Mouse (Mus musculus) heart, postnatal 36 days (tissue): ENCODE data around the gene Aspscr1. TPM values are rescaled to one million over a fixed set of nuclear protein-coding genes. Genes with fewer than 3 reads are reported as not detected.

Experiments
- DNase-seq, 2 experiments: peaks; one replicate each; pipeline ENCODE4 v3.0.0; 2021 to 2022
- intact Hi-C: fragments of 180-260 bp; cut with DNase I; formaldehyde crosslinking; loops from one replicate; pipeline ENCODE4 v1.15.1; 2025
- total RNA-seq, 2 experiments: library from RNA; stranded (reverse); gene quantifications; 2 replicates each; pipeline ENCODE4 v1.2.3; 2021

Gene Aspscr1
- total RNA-seq, 2 experiments from 2014 or later: 42.2 to 43.0 TPM

- intact Hi-C loops: loop anchor here (5.0 kb wide), 3 partner anchors 128 to 218 kb away; partner anchors contain the start of genes Arhgdia and Slc25a10
- DNase-seq: no peak
Observed at GRCm38 (mm10) chr11:120710672-120711071, 37.9 kb downstream of the Aspscr1 start.

DNA sequence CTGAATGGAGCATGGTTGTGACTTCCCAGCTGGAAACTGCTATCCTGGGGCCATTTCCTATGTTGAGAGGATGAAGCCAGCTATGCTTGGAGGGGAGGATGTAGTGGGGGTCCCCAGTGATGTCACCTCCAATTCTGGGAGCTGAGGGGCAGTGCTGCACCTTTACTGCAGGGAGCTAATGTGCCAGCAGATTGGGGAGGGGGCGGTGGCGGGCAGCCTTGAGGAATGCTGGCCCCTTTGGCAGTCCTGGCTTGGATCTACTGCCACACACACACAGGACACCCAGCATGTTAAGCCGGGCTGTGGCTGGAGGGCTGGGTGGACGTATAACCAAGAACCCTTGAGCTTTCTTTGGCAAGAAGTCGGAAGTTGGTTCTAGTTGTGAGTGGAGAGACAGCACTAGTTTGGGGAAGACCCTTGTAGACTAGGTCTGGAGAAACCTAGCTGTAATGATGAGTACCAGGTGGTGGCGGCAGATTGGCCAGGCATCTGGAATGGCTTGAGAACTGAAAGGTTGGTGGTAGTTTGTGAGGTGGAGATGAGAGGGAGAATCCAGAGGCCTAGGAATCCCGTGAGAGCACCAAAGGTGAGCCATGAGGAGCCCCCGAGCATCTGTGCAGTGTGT is 39.3 kb downstream of the Aspscr1 start:
- intact Hi-C loops: loop anchor here (1.0 to 5.0 kb wide), 5 partner anchors 53 to 220 kb away; partner anchors contain the start of genes Arhgdia and Slc25a10
- no peak for DNase-seq

DNA sequence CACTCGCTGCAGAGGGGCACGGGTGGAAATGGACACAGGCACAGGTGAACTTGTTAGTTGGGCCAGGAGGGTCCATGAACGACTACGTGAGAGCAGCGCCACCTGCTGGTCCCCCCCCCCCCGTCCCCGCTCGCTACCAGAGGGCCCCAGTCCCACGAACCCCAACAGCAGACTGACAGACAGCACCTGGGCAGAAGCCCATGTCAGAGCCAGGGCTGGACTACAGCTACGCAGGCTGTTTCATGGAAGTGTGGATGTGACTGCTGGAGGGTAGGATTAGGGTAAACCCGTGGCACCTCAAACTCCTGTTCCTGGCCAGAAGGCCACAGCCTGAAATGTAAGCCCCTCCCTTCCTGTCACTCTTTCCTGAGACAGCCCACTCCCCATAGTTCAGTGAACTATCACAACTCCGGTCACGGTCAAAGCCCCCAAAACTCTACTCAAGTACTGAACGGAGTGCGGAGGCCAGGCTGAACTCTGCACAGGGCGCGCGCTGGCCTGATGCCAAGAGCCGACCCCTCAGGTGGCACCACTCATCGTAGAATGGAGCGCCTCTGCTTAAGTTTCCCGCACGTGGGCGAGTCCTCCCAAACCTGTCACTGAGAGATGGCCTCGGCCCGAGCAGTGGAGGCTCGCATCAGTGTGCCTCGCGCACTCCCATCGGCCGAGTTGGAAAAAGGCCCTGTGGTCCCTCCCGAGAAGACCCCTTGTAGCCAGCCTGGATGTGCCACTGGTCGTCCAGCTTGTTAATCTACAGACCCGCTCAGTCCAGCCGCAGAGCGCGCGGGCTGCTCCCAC is 40.2 kb downstream of the Aspscr1 start:
- peak; percentile 67 to 70 for DNase-seq
- intact Hi-C loops: loop anchor here (1.0 to 5.0 kb wide), 5 partner anchors 54 to 221 kb away; partner anchors contain the start of genes Arhgdia and Slc25a10

DNA sequence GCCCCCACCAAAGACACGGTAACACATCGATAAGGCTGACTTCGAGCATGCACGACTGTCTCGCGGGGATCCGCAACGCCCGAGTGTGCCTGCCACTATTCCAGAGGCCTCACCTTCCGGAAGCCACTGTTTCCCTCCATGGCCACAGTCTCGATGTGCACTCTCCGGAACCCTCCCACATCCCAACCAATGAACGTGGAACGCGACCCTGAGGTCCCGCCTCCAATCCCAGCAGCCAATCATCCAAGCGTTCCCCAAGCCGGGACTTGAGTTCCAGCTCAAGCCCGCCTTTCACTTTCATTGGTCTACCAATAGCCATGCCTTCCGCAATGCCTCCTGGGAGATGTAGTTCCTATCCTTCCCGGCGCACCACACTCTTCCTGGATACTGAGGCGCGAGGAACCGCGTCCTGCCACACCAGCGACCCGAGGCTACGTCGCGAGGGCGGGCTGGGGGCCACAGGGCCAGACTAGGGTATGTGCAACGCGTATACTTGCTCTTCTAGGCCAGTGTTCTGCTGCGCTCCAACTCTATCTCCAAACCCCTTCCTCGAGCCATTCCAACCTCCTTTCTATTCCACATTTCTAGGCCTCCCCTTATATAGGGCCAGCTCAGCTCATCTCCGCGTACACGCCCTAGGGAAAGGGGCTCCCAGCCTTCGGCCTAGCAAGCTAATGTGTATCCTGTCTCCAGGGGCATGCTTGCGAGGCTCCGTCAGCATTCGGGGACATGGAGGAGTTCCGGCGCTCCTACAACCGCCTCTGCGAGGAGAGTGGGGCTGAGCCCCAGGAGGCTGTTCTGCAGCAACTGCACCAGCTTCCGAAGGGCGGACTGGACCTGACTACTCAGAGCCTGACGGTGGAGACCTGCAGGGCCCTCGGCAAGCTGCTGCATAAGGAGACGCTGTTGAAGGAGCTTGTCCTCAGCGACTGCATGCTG is 41.1 kb downstream of the Aspscr1 start, which contains the start of the genes Cenpx and Lrrc45:
Gene Cenpx, minus strand, starts transcription at position 159 of the 939 bp plus-strand sequence.
Gene Lrrc45, plus strand, starts transcription at position 346 of the 939 bp plus-strand sequence.
- intact Hi-C loops: loop anchor here (5.0 kb wide), 3 partner anchors 132 to 222 kb away; partner anchors contain the start of genes Arhgdia and Slc25a10
- DNase-seq: peak; percentile 94

DNA sequence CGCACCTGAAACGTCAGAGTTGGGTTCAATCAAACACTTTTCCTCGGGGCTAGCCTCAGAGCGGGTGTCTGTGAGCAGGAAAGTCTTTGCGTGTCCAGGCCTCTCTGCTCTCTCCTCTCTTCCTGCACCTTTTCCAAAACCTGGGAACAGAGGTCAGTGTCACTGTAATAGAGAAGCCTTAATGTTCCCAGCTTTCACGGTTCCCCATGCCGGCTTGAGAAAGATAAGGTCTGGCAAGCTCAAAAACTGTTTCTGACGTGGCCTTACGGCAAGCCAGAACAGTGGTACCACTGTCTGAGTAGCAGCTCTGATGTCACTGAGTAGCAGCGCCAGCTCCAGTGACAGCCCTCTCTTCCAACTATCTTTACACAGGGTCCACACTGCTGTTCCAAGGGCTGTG is 41.8 kb downstream of the Aspscr1 start:
- DNase-seq: no peak
- intact Hi-C loops: loop anchor here (5.0 kb wide), 3 partner anchors 132 to 222 kb away; partner anchors contain the start of genes Arhgdia and Slc25a10

- intact Hi-C loops: no loop called here
- no peak for DNase-seq
Observed at GRCm38 (mm10) chr11:120715131-120715530, 42.4 kb downstream of the Aspscr1 start.

DNA sequence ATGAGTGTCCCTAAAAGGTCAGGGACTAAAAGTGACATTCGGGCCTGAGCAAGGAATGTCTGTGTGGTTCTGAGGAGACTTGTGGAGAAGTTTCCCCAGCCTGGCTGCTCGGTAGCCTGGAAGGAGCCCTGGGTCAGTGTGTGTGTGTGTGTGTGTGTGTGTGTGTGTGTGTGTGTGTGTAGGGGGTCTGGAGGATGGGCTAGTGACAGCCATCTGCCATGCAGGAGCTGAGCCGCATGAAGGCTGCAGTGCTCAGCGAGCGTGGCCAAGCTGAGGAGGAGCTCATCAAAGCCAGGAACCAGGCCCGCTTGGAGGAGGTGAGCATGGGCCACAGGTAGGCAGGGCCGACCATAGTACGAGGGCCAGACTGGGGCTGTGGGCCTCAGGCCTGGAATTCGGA is 46.5 kb downstream of the Aspscr1 start:
- intact Hi-C loops: no loop called here
- no peak for DNase-seq

DNA sequence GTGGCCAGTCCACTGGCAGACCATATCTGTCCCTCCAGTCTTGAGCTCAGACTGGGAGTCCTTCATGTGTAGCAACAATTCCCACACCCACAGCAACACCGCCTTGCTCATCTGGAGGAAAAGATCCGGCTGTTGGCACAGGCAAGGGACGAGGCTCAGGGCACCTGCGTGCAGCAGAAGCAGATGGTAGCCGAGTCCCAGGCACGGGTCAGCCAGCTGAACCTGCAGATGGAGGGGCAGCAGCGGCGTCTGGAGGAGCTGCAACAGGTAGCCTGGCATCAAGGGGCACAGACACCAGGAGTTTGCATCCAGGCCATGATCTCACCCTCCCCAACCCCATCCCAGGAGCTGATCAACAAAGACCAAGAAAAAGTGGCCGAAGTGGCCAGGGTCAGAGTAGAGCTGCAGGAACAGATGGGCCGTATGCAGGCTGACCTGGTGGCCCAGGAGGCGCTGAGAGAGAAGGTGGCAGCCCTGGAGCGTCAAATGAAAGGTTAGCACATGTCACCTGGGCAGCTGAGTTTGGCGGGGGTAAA is 47.1 kb downstream of the Aspscr1 start:
- intact Hi-C loops: loop anchor here (1.0 to 5.0 kb wide), 3 partner anchors 29 to 187 kb away; no protein-coding TSS in a partner anchor
- DNase-seq: no peak

- intact Hi-C loops: loop anchor here (1.0 to 5.0 kb wide), 3 partner anchors 28 to 187 kb away; no protein-coding TSS in a partner anchor
Observed at GRCm38 (mm10) chr11:120720450-120720849, 47.7 kb downstream of the Aspscr1 start.

DNA sequence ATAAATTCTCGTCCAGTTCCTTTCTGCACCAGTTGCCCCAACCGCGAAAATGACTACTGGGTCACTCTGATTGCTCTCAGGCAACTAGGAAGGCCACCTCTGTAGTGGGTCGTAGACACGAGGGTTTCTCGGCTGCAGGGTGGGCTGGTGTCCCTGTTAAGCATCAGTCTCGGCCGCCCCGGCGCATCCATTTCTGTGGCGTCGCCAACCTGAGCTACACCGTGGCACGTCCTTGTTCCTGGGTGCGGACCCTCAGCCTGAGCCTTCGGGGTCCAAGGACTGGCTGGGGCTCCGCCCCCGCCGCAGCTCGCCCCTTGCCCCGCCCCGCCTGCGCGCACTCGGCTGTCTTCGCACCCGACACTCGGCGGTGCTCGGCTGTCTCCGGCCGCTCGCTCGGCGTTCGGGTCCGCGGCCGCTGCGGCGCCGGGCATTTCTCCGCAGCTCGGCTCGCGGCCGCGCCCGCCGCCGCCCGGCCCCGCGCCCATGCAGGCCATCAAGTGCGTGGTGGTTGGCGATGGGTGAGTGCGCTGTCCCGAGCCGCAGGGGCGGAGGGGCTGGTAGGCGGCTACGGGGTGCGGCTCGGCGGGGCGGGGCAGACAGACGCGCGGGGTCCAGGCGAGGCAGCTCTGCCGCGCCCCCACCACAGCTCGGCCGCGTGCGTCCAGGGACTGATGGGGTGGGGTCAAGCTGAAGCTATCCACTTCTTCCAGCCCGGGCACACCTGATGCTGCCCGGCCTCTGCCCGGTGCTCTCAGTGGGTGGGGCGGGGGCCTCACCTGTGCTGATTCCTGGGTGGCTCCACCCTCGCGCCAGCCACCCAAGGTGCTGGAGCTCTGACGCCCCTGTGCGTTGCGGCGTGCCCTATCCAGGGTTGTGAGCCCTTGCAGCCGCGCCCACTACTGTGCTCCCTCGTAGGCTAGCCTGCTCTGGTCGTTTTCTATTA is 48.6 kb downstream of the Aspscr1 start, which contains the start of gene Rac3:
Gene Rac3, plus strand, starts transcription at position 347 of the 943 bp plus-strand sequence.
- DNase-seq: peak; percentile 68 to 69

More at GRCm38 (mm10) chr11:120720450-120720849, 47.7 kb downstream of the Aspscr1 start:
- peak; percentile 87 to 94 for DNase-seq

GRCm38 (mm10) chr11:120722067-120722630 is 49.4 kb downstream of the Aspscr1 start:
- DNase-seq: no peak
- intact Hi-C loops: loop anchor here (5.0 kb wide), 1 partner anchor 185 kb away; no protein-coding TSS in a partner anchor

More for the DNA sequence above, 48.6 kb downstream of the Aspscr1 start, which contains the start of gene Rac3:
- intact Hi-C loops: loop anchor here (2.0 to 5.0 kb wide), 2 partner anchors 27 to 186 kb away; no protein-coding TSS in a partner anchor

GRCm38 (mm10) chr11:120722761-120723382 is 50.1 kb downstream of the Aspscr1 start:
- intact Hi-C loops: loop anchor here (5.0 kb wide), 1 partner anchor 184 kb away; no protein-coding TSS in a partner anchor
- no peak for DNase-seq

- DNase-seq: no peak
- intact Hi-C loops: loop anchor here (5.0 kb wide), 1 partner anchor 184 kb away; no protein-coding TSS in a partner anchor
Observed at GRCm38 (mm10) chr11:120723509-120723908, 50.7 kb downstream of the Aspscr1 start.

DNA sequence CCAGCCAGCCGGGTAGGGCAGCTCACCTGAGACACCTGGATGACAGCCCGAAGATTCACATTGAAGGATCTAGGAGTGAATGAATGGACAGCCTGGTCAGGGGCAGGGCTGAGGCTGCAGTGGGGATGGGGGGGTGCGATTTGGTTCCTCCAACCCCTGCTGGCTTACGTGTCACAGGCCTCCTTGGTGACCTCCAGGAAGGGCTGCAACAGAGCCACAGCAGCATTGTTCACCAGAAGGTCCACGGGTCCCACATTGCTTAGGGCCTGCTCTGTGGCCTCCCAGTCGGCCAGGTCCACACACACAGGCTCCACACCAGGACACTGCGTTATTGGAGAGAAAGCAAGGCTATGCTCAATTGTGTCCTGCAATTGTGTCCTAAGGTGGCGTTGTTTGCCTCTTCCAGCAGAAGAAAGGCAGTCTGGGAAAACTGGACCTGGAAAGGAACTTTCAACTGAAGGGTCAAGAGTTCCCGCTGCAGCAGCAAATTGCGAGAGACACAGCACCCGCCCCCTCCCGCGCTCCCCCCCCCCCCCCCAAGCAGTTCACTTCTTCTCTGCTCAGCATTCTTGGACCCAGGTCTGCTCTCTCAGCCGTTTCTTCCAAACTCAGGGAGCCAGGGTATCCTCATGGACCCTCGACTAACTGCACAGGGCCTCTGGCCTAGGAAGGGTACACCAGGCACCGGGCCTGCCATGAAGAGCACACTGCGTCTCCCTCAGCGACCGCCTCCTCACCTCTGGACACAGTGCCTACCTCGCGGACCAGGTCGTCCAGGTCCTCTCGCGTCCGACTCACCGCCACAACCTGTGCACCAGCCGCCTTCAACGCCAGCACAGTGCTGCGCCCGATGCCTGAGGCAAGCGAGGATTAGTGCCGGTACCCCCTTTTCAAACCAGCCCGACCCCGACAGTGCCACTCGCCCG is 53.7 kb downstream of the Aspscr1 start:
- intact Hi-C loops: no loop called here
- no peak for DNase-seq

GRCm38 (mm10) chr11:120727169-120727527 is 54.4 kb downstream of the Aspscr1 start, which contains the start of gene Dcxr:
TSS of gene Dcxr (minus strand) at chr11:120727281.
- peak; percentile 82 to 84 for DNase-seq
- intact Hi-C loops: no loop called here

DNA sequence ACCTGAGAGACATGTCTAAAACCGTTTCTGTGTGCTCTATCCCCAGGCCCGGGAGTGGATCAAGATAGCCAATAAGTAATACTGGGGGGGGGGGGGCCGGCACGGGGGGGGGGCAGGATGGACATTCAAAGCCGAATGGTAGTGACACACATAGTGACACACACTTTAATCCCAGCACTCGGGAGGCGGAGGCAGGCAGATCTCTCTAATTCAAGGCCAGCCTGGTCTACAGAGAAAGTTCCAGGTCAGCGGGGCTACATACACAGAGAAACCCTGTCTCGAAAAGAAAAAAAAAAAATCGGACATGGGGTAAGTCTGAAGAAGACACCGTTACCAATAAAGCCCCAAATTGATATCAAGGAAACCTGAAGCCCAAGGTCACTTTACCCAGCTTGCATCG is 54.8 kb downstream of the Aspscr1 start:
- no peak for DNase-seq
- intact Hi-C loops: no loop called here
